Mouse (Mus musculus): ENCODE measurements around the gene Scai.
A peak's percentile ranks its signal among the peaks of the same experiment; 100 is the strongest.

Scai gene

GRCm38 (mm10) chr2:39190561-39191056 is at the start of gene Scai:
Gene Scai (minus strand): TSS chr2:39190734.
- peak; percentile 94 to 97 for DNase-seq

- DNase-seq = no peak
These were observed 36.2 kb upstream of the Scai start for GRCm38 (mm10) chr2:39226731-39227130.

GRCm38 (mm10) chr2:39226019-39226640 is 35.6 kb upstream of the Scai start, which contains the start of gene Ppp6c:
Gene Ppp6c (minus strand): TSS chr2:39226451.
- peak; percentile 89 to 93 for DNase-seq

GRCm38 (mm10) chr2:39225331-39226018 is 34.9 kb upstream of the Scai start:
- DNase-seq = peak in 1 of 2 experiments; percentile 59

- DNase-seq = no peak
These were observed 34.1 kb upstream of the Scai start for GRCm38 (mm10) chr2:39224621-39225020.

- DNase-seq = no peak
These were observed 29.5 kb upstream of the Scai start for GRCm38 (mm10) chr2:39220010-39220409.

GRCm38 (mm10) chr2:39219034-39219433 is 28.5 kb upstream of the Scai start:
- no peak for DNase-seq

GRCm38 (mm10) chr2:39217150-39217549 is 26.6 kb upstream of the Scai start:
- DNase-seq = no peak

- DNase-seq = no peak
These were observed 20.2 kb upstream of the Scai start for GRCm38 (mm10) chr2:39210738-39211137.

- no peak for DNase-seq
These were observed 12.8 kb upstream of the Scai start for GRCm38 (mm10) chr2:39203359-39203758.

- DNase-seq = no peak
These were observed 4.3 kb upstream of the Scai start for GRCm38 (mm10) chr2:39194809-39195208.

GRCm38 (mm10) chr2:39189961-39190560 is 473 bp downstream of the Scai start:
- DNase-seq = peak in 1 of 2 experiments; percentile 55

GRCm38 (mm10) chr2:39185942-39186341 is 4.6 kb downstream of the Scai start:
- DNase-seq = peak in 1 of 2 experiments; percentile 7

- DNase-seq = no peak
These were observed 6.9 kb downstream of the Scai start for GRCm38 (mm10) chr2:39183587-39183986.

- DNase-seq = no peak
These were observed 29.5 kb downstream of the Scai start for GRCm38 (mm10) chr2:39160996-39161395.

GRCm38 (mm10) chr2:39157916-39158315 is 32.6 kb downstream of the Scai start:
- DNase-seq = no peak

GRCm38 (mm10) chr2:39156821-39157220 is 33.7 kb downstream of the Scai start:
- peak in 1 of 2 experiments; percentile 4 for DNase-seq

- no peak for DNase-seq
These were observed 39.6 kb downstream of the Scai start for GRCm38 (mm10) chr2:39150943-39151342.

- peak in 1 of 2 experiments; percentile 4 for DNase-seq
These were observed 42.5 kb downstream of the Scai start for GRCm38 (mm10) chr2:39148075-39148474.

- DNase-seq = no peak
These were observed 44.1 kb downstream of the Scai start for GRCm38 (mm10) chr2:39146469-39146868.

- no peak for DNase-seq
These were observed 48.1 kb downstream of the Scai start for GRCm38 (mm10) chr2:39142357-39142948.

GRCm38 (mm10) chr2:39140586-39141455 is 49.7 kb downstream of the Scai start:
- no peak for DNase-seq

Measured in B cell, adult 2 months (primary cell).